Mouse (Mus musculus) MEL (cell line): ENCODE measurements around the gene Cela1. TPM values are rescaled to one million over a fixed set of nuclear protein-coding genes. Genes with fewer than 3 reads are reported as not detected.

ENCODE experiments used
- DNase-seq: peaks from one replicate; pipeline ENCODE4 v3.0.0; 2011; ENCODE audit warnings: low read depth, low spot score
- H3K27ac ChIP-seq: 2 replicates; pipeline ENCODE4 v1.5.1; 2012; ENCODE audit warnings: low read depth, mild to moderate bottlenecking, control low read depth, low read length, moderate library complexity; ENCODE audit not compliant: control insufficient read depth
- H3K27me3 ChIP-seq, 2 experiments: fragments of 150-350 bp in 1 of 2; sonication (generic) in 1 of 2; 2 replicates each; pipeline ENCODE4 v1.6.1; 2012; ENCODE audit warnings: low read length in 2 of 2, mild to moderate bottlenecking in 2 of 2, improper control_type of control experiment in 1 of 2, moderate library complexity in 1 of 2; ENCODE audit not compliant: insufficient read depth in 2 of 2, control insufficient read depth in 1 of 2
- H3K36me3 ChIP-seq, 2 experiments: 2 replicates each; pipeline ENCODE4 v1.6.1; 2012 to 2014; ENCODE audit warnings: low read length in 2 of 2, improper control_type of control experiment in 1 of 2, inconsistent platforms in 1 of 2, mild to moderate bottlenecking in 1 of 2; ENCODE audit not compliant: insufficient read depth in 2 of 2, control insufficient read depth in 1 of 2
- H3K4me1 ChIP-seq, 2 experiments: fragments of 150-350 bp in 1 of 2; sonication (generic) in 1 of 2; 2 replicates each; pipeline ENCODE4 v1.6.1; 2012; ENCODE audit warnings: low read length in 2 of 2, improper control_type of control experiment in 1 of 2, mild to moderate bottlenecking in 1 of 2; ENCODE audit not compliant: insufficient read depth in 2 of 2, control insufficient read depth in 1 of 2
- H3K4me3 ChIP-seq, 2 experiments: fragments of 150-350 bp in 1 of 2; sonication (generic) in 1 of 2; 2 replicates each; pipeline ENCODE4 v1.5.1; 2012; ENCODE audit warnings: low read depth in 2 of 2, low read length in 2 of 2, mild to moderate bottlenecking in 2 of 2, moderate library complexity in 2 of 2, control low read depth in 1 of 2, improper control_type of control experiment in 1 of 2; ENCODE audit not compliant: control insufficient read depth in 1 of 2, insufficient read depth in 1 of 2
- H3K79me2 ChIP-seq: 2 replicates; pipeline ENCODE4 v1.6.1; 2012; ENCODE audit warnings: mild to moderate bottlenecking, low read length, moderate library complexity; ENCODE audit not compliant: control insufficient read depth, poor library complexity, insufficient read depth
- H3K9ac ChIP-seq: 2 replicates; pipeline ENCODE4 v1.6.1; 2012; ENCODE audit warnings: low read depth, mild to moderate bottlenecking, control low read depth, low read length, moderate library complexity; ENCODE audit not compliant: control insufficient read depth, poor library complexity, severe bottlenecking
- H3K9me3 ChIP-seq: fragments of 150-350 bp; sonication (generic); replicated peaks from 2 replicates; pipeline ENCODE4 v1.6.1; 2012; ENCODE audit warnings: mild to moderate bottlenecking, low read length, improper control_type of control experiment, moderate library complexity; ENCODE audit not compliant: insufficient read depth
- BHLHE40 ChIP-seq: IDR thresholded peaks from 2 replicates; pipeline ENCODE4 v1.6.1; 2012; ENCODE audit warnings: low read depth, mild to moderate bottlenecking, inconsistent platforms, low read length, improper control_type of control experiment, borderline replicate concordance
- CHD1 ChIP-seq: IDR thresholded peaks from 2 replicates; pipeline ENCODE4 v1.6.1; 2012; ENCODE audit warnings: low read depth, mild to moderate bottlenecking, inconsistent platforms, low read length, improper control_type of control experiment
- CHD2 ChIP-seq: IDR thresholded peaks from 2 replicates; pipeline ENCODE4 v1.6.1; 2011; ENCODE audit warnings: low read length, improper control_type of control experiment
- CTCF ChIP-seq, 3 experiments: IDR thresholded peaks in 2 of 3; conservative IDR thresholded peaks in 1 of 3; 2 replicates each; pipeline ENCODE4 v1.5.1; 2011 to 2012; ENCODE audit warnings: low read length in 3 of 3, low read depth in 2 of 3, mild to moderate bottlenecking in 2 of 3, improper control_type of control experiment in 1 of 3, inconsistent platforms in 1 of 3, mixed read lengths in 1 of 3, moderate library complexity in 1 of 3; ENCODE audit not compliant: control insufficient read depth in 1 of 3, insufficient read depth in 1 of 3, poor library complexity in 1 of 3, severe bottlenecking in 1 of 3
- E2F4 ChIP-seq: IDR thresholded peaks from 2 replicates; pipeline ENCODE4 v1.6.1; 2011; ENCODE audit warnings: low read depth, low read length, improper control_type of control experiment, borderline replicate concordance
- ELF1 ChIP-seq: IDR thresholded peaks from 2 replicates; pipeline ENCODE4 v1.6.1; 2014; ENCODE audit warnings: low read depth, mild to moderate bottlenecking, inconsistent platforms, low read length, improper control_type of control experiment, moderate library complexity
- GABPA ChIP-seq: IDR thresholded peaks from 2 replicates; pipeline ENCODE4 v1.6.1; 2012; ENCODE audit warnings: low read depth, mild to moderate bottlenecking, inconsistent platforms, low read length, improper control_type of control experiment, moderate library complexity
- GATA1 ChIP-seq: IDR thresholded peaks from 2 replicates; pipeline ENCODE4 v1.6.1; 2011; ENCODE audit warnings: low read depth, low read length, improper control_type of control experiment
- JUND ChIP-seq: IDR thresholded peaks from 2 replicates; pipeline ENCODE4 v1.6.1; 2011; ENCODE audit warnings: low read depth, mild to moderate bottlenecking, improper control_type of control experiment, low read length
- KAT2A ChIP-seq: conservative IDR thresholded peaks from 2 replicates; pipeline ENCODE4 v1.6.1; 2012; ENCODE audit warnings: low read depth, low read length, improper control_type of control experiment, inconsistent platforms
- MAZ ChIP-seq: IDR thresholded peaks from 2 replicates; pipeline ENCODE4 v1.6.1; 2012; ENCODE audit warnings: low read depth, mild to moderate bottlenecking, inconsistent platforms, low read length, improper control_type of control experiment
- NRF1 ChIP-seq: IDR thresholded peaks from 2 replicates; pipeline ENCODE4 v1.6.1; 2014; ENCODE audit warnings: low read depth, mild to moderate bottlenecking, inconsistent platforms, low read length, improper control_type of control experiment, moderate library complexity; ENCODE audit not compliant: poor library complexity, insufficient read depth, severe bottlenecking
- POLR2A ChIP-seq, 2 experiments: IDR thresholded peaks; 2 replicates each; pipeline ENCODE4 v1.6.1; 2011 to 2012; ENCODE audit warnings: low read length in 2 of 2, mild to moderate bottlenecking in 2 of 2, control low read depth in 1 of 2, improper control_type of control experiment in 1 of 2, low read depth in 1 of 2, moderate library complexity in 1 of 2; ENCODE audit not compliant: control insufficient read depth in 1 of 2, insufficient read depth in 1 of 2, poor library complexity in 1 of 2
- POLR2AphosphoS2 ChIP-seq: IDR thresholded peaks from 2 replicates; pipeline ENCODE4 v1.6.1; 2011; ENCODE audit warnings: low read length, improper control_type of control experiment
- POLR2AphosphoS5 ChIP-seq: IDR thresholded peaks from 2 replicates; pipeline ENCODE4 v1.6.1; 2012; ENCODE audit warnings: low read depth, borderline replicate concordance, mild to moderate bottlenecking, inconsistent platforms, low read length, moderate library complexity, mixed read lengths
- RAD21 ChIP-seq: IDR thresholded peaks from 2 replicates; pipeline ENCODE4 v1.6.1; 2011; ENCODE audit warnings: mild to moderate bottlenecking, low read depth, low read length, improper control_type of control experiment
- TCF12 ChIP-seq: IDR thresholded peaks from 2 replicates; pipeline ENCODE4 v1.6.1; 2014; ENCODE audit warnings: low read depth, mild to moderate bottlenecking, inconsistent platforms, low read length, improper control_type of control experiment, moderate library complexity
- ZC3H11A ChIP-seq: IDR thresholded peaks from 2 replicates; pipeline ENCODE4 v1.6.1; 2012; ENCODE audit warnings: low read depth, mild to moderate bottlenecking, inconsistent platforms, low read length, improper control_type of control experiment
- ZKSCAN1 ChIP-seq: IDR thresholded peaks from 2 replicates; pipeline ENCODE4 v1.6.1; 2012; ENCODE audit warnings: low read depth, mild to moderate bottlenecking, inconsistent platforms, low read length, improper control_type of control experiment, moderate library complexity
- ZMIZ1 ChIP-seq: IDR thresholded peaks from 2 replicates; pipeline ENCODE4 v1.6.1; 2012; ENCODE audit warnings: low read depth, mild to moderate bottlenecking, inconsistent platforms, low read length, improper control_type of control experiment, moderate library complexity
- ZNF384 ChIP-seq: IDR thresholded peaks from 2 replicates; pipeline ENCODE4 v1.6.1; 2012; ENCODE audit warnings: low read depth, mild to moderate bottlenecking, inconsistent platforms, low read length, improper control_type of control experiment
- polyA plus RNA-seq, 2 experiments: library from polyadenylated mRNA; stranded (reverse) in 1 of 2; unstranded in 1 of 2; fragments of >175 nt in 1 of 2; fragments of >200 nt in 1 of 2; gene quantifications; 2 replicates each; pipeline versions ENCODE4 v1.2.1 to v1.2.4; 2012; ENCODE audit warnings: low replicate concordance in 2 of 2, low read depth in 1 of 2; ENCODE audit not compliant: insufficient read length in 2 of 2, insufficient read depth in 1 of 2, missing spikeins in 1 of 2
- total RNA-seq: library from RNA; depleted of rRNA; stranded (reverse); fragments of 300-350 nt; gene quantifications from 2 replicates; pipeline ENCODE4 v1.2.3, GENCODE M21; 2012

The Cela1 gene
- total and polyA plus RNA-seq, 3 experiments = 51.4 to 60.3 TPM; not detected in 1

- TF ChIP-seq JUND (no peak), MAZ (no peak), ELF1 (no peak), NRF1 (no peak)
- Histone ChIP-seq H3K9me3 (no peaks in the 10 kb centered on the region), H3K27ac (no peak overlapping the region), H3K4me1 (no peaks in the 10 kb centered on the region; a peak in 1 of 4 replicates), H3K36me3 (peaks cover 0 to 26% of the 10 kb centered on the region in 2 experiments; a peak in 2 of 4 replicates), H3K4me3 (no peak overlapping the region), H3K27me3 (no peaks in the 10 kb centered on the region), H3K79me2 (no peaks in the 10 kb centered on the region), H3K9ac (no peak overlapping the region)
- DNase-seq = no peak
Measured at GRCm38 (mm10) chr15:100651610-100652009, 36.1 kb downstream of the Cela1 start.

DNA sequence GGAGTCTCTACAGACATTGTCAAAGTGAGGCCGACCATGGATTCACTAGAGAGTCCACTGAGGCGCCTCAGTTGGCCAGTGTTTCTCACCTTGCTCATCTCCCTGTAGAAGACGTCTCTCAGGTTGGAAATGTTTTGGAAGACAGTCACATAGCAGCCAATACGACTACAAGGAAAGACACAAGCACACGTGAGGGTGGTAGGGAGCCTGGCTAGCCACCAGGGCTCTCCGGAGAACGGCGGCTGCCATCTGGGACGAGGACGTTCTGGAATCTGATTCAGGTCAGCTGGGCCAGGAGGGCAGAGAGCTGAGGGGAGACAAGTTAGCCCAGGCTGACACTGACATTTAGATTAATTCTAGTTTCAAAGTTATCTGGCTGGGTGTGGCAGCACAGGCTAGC, 37.6 kb downstream of the Cela1 start:
- H3K4me3 ChIP-seq = no peak overlapping the region
- DNase-seq = no peak
- no peaks in the 10 kb centered on the region; a peak in 1 of 4 replicates for H3K4me1 ChIP-seq
- peaks cover 0 to 25% of the 10 kb centered on the region in 2 experiments; a peak in 2 of 4 replicates for H3K36me3 ChIP-seq
- H3K27me3 ChIP-seq = no peaks in the 10 kb centered on the region
- H3K79me2 ChIP-seq = no peaks in the 10 kb centered on the region
- H3K9ac ChIP-seq = no peak overlapping the region
- no peak overlapping the region for H3K27ac ChIP-seq
- TF ChIP-seq MAZ (no peak), JUND (no peak), POLR2A (IDR thresholded peaks at IDR 0.05; ENCODE audit: control insufficient read depth in 1 of 2, insufficient read depth in 1 of 2, low read depth in 1 of 2, low read length in 2 of 2, poor library complexity in 1 of 2) (no peak), TCF12 (no peak), RAD21 (no peak)
- H3K9me3 ChIP-seq = no peaks in the 10 kb centered on the region

DNA sequence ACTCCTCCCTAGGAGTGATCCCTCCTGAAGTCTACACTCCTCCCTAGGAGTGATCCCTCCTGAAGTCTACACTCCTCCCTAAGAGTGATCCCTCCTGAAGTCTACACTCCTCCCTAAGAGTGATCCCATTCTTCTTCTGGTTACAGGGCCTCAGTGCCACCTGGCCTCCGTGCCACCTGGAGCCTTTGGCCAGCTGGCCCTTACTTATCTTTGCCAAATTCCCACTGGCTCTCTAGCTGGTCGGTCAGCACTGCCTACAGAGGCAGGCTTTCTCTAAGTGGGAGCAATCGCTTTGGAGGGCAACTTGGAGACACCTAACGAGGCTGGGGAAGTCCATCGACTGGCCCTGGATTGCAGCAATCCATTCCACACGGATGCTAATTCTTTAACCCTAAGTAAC, 41.6 kb downstream of the Cela1 start:
- DNase-seq = no peak
- H3K79me2 ChIP-seq = no peaks in the 10 kb centered on the region
- no peak overlapping the region for H3K27ac ChIP-seq
- no peak for TF ChIP-seq POLR2AphosphoS2
- no peak for TF ChIP-seq JUND
- no peak for TF ChIP-seq RAD21
- no peak for TF ChIP-seq GATA1
- no peak for TF ChIP-seq GABPA
- no peak for TF ChIP-seq ZC3H11A
- no peak for TF ChIP-seq E2F4
- no peak for TF ChIP-seq BHLHE40
- TF ChIP-seq ZNF384 = no peak
- TF ChIP-seq MAZ = no peak
- TF ChIP-seq ZKSCAN1 = no peak
- no peak for TF ChIP-seq POLR2AphosphoS5
- no peak for TF ChIP-seq CHD1
- no peak for TF ChIP-seq CHD2
- TF ChIP-seq CTCF (IDR thresholded peaks at IDR 0.05 in 2 of 3, conservative IDR thresholded peaks at IDR 0.05 in 1 of 3; ENCODE audit: control insufficient read depth in 1 of 3, insufficient read depth in 1 of 3, low read depth in 2 of 3, low read length in 3 of 3, poor library complexity in 1 of 3, severe bottlenecking in 1 of 3) = no peak
- no peak for TF ChIP-seq KAT2A
- TF ChIP-seq ZMIZ1 = no peak
- no peaks in the 10 kb centered on the region for H3K9me3 ChIP-seq
- no peak overlapping the region for H3K9ac ChIP-seq
- no peaks in the 10 kb centered on the region for H3K27me3 ChIP-seq
- H3K36me3 ChIP-seq = peaks cover 0 to 25% of the 10 kb centered on the region in 2 experiments; a peak in 2 of 4 replicates
- no peak overlapping the region for H3K4me3 ChIP-seq
- no peaks in the 10 kb centered on the region for H3K4me1 ChIP-seq
